Mouse (Mus musculus) liver, adult 2 months (tissue): ENCODE measurements at regions not wholly inside any gene's neighbourhood (a gene's known extent, or its start where the extent isn't known, plus 50 kb on each side); places are given as distances from the start of the nearest gene placed in this dataset.

Source experiments
- CTCF ChIP-seq: fragments of 200-500 bp; IDR thresholded peaks from 2 replicates; pipeline ENCODE4 v1.5.1; 2011; ENCODE audit warnings: low read depth, low read length, control low read depth
- POLR2A ChIP-seq: fragments of 200-500 bp; IDR thresholded peaks from 2 replicates; pipeline ENCODE4 v1.6.1; 2011; ENCODE audit warnings: low read length, control low read depth; ENCODE audit not compliant: insufficient read depth; ENCODE audit errors: extremely low read depth

GRCm38 (mm10) chr16:15430352-15430751 is 113.1 kb downstream of the Gm21897 start:
- TF ChIP-seq CTCF (no peak), POLR2A (no peak)
